Mouse (Mus musculus): ENCODE data around the gene Cckbr. TPM values are rescaled to one million over a fixed set of nuclear protein-coding genes. Genes with fewer than 3 reads are reported as not detected.
A peak's percentile ranks its signal among the peaks of the same experiment; 100 is the strongest.

Cckbr gene
- 1.1 and 1.6 TPM in 2 replicates for polyA plus RNA-seq (2014; fragmentation: Nextera tagmentation; extraction: Ambion mirVana)

DNA sequence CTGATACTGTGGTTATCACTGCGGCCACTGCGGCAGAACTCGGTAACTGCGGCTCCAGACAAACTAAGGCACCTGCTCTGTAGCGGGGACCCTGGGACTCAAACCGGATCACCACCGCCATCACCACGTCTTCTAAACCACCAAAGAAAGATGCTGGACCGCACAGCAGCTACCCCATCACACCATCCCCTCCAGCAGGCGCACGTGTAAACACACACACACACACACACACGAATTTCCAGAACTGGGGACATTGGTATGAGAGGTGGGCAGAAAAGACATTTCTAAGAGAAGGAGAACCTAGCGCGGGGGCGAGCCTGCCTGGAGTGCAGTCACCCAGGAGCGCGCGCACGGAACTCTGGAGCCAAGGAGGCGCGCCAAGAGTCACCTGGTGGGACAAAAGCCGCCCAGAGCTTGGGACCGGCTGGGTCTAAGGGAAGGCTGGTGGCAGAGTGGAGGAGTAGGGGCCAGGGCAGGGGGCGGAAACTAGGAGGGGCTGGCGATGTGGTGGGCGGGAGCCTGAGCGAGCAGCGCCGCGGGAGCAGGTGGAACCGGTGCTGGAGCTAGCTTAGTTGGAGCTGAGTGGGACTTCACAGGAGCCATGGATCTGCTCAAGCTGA lies at the start of gene Cckbr:
Cckbr (plus strand) TSS at position 308 of the 620 bp plus-strand sequence.
- whole genome bisulfite sequencing: under 1% methylated on average over 31 of the region's 31 CpGs
- Histone ChIP-seq H3K9ac (ENCODE audit: low read length) (peak within 1 kb of the TSS; percentile 60), H3K4me1 (ENCODE audit: control insufficient read depth, insufficient read depth, low read length) (peaks cover 4% of the 10 kb centered on the region; the same call in 1 of the 2 replicates), H3K27me3 (replicated peaks; ENCODE audit: control insufficient read depth, insufficient read depth, low read length) (peaks cover 4% of the 10 kb centered on the region; the same call in 1 of the 2 replicates), H3K4me2 (ENCODE audit: low read length) (peak within 1 kb of the TSS; percentile 85), H3K9me3 (replicated peaks; ENCODE audit: control insufficient read depth, low read length) (no peaks in the 10 kb centered on the region), H3K36me3 (ENCODE audit: control insufficient read depth, insufficient read depth, low read length) (no peaks in the 10 kb centered on the region), H3K4me3 (ENCODE audit: low read depth, low read length) (peak within 1 kb of the TSS; percentile 44), H3K27ac (ENCODE audit: low read depth, low read length) (no peak within 1 kb of the TSS)
- DNase-seq (ENCODE audit: low spot score) (peak; percentile 37), ATAC-seq (peak; percentile 85)

DNA sequence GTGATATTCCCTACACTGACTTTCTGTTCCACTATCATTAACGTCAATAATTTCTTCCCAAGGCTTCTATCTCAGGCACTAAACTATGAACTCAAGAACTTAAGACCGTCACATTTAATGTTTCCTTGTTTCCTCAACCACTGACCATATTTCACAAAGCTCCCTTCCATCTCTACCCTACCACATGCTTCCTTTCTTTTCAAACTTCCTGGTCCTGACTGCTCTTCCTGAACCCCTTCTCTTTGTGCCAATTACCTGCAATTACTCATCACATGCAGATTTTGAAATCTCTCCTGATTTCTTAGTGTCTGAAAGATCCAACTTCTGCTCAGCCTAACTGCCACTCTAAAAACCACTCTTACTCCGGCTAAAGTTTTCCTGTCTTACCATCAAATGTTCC lies 45.2 kb upstream of the Cckbr start:
- Histone ChIP-seq H3K9me3 (replicated peaks; ENCODE audit: control insufficient read depth, low read length) (no peaks in the 10 kb centered on the region), H3K4me1 (ENCODE audit: control insufficient read depth, insufficient read depth, low read length) (no peaks in the 10 kb centered on the region), H3K4me3 (ENCODE audit: low read depth, low read length) (no peak overlapping the region), H3K27ac (ENCODE audit: low read depth, low read length) (no peak overlapping the region), H3K9ac (ENCODE audit: low read length) (no peak overlapping the region), H3K36me3 (ENCODE audit: control insufficient read depth, insufficient read depth, low read length) (peaks cover 83% of the 10 kb centered on the region), H3K27me3 (replicated peaks; ENCODE audit: control insufficient read depth, insufficient read depth, low read length) (no peaks in the 10 kb centered on the region), H3K4me2 (ENCODE audit: low read length) (no peak overlapping the region)
- no peak for ATAC-seq
- 92% methylated on average over 3 of the region's 3 CpGs for WGBS
- no peak for DNase-seq (ENCODE audit: low spot score)

GRCm38 (mm10) chr7:105387696-105388095 lies 37.8 kb upstream of the Cckbr start:
- H3K4me2 ChIP-seq (ENCODE audit: low read length): no peak overlapping the region
- no peaks in the 10 kb centered on the region for H3K27me3 ChIP-seq (replicated peaks; ENCODE audit: control insufficient read depth, insufficient read depth, low read length)
- H3K36me3 ChIP-seq (ENCODE audit: control insufficient read depth, insufficient read depth, low read length): peaks cover 73% of the 10 kb centered on the region
- 93% methylated on average over 2 of the region's 2 CpGs for WGBS
- H3K9ac ChIP-seq (ENCODE audit: low read length): no peak overlapping the region
- no peak overlapping the region for H3K27ac ChIP-seq (ENCODE audit: low read depth, low read length)
- no peaks in the 10 kb centered on the region for H3K9me3 ChIP-seq (replicated peaks; ENCODE audit: control insufficient read depth, low read length)
- ATAC-seq: no peak
- no peak overlapping the region for H3K4me3 ChIP-seq (ENCODE audit: low read depth, low read length)
- DNase-seq (ENCODE audit: low spot score): no peak
- H3K4me1 ChIP-seq (ENCODE audit: control insufficient read depth, insufficient read depth, low read length): no peaks in the 10 kb centered on the region

GRCm38 (mm10) chr7:105390236-105390635 lies 35.3 kb upstream of the Cckbr start:
- 98% methylated on average over 2 of the region's 2 CpGs for WGBS

DNA sequence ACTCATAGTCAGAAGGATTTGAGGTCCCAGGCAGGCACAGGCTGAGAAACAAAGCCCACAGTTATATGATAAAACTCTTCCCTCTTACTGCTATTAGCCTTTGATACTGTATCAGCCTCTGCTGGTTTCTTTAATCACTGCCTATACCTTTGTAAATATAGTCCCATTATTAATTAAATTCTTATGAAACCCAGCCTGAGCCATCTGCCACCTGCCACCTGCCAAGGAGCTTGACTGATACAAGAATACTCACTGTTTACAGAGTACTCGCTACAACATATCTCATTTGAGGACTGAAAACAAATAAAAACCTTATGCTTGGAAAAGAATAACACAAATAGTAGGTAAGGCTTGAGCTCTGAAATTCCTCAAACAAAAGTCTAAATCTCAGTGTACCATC lies 30.9 kb upstream of the Cckbr start:
- DNase-seq (ENCODE audit: low spot score): no peak
- no peak overlapping the region for H3K9ac ChIP-seq (ENCODE audit: low read length)
- H3K4me1 ChIP-seq (ENCODE audit: control insufficient read depth, insufficient read depth, low read length): peaks cover 6% of the 10 kb centered on the region; the same call in 1 of the 2 replicates
- no peaks in the 10 kb centered on the region for H3K27me3 ChIP-seq (replicated peaks; ENCODE audit: control insufficient read depth, insufficient read depth, low read length)
- H3K36me3 ChIP-seq (ENCODE audit: control insufficient read depth, insufficient read depth, low read length): peaks cover 6% of the 10 kb centered on the region
- 82% methylated on average over 1 of the region's 1 CpGs for WGBS
- no peaks in the 10 kb centered on the region for H3K9me3 ChIP-seq (replicated peaks; ENCODE audit: control insufficient read depth, low read length)
- no peak overlapping the region for H3K4me2 ChIP-seq (ENCODE audit: low read length)
- H3K4me3 ChIP-seq (ENCODE audit: low read depth, low read length): no peak overlapping the region
- ATAC-seq: no peak
- H3K27ac ChIP-seq (ENCODE audit: low read depth, low read length): no peak overlapping the region

More at GRCm38 (mm10) chr7:105390236-105390635, 35.3 kb upstream of the Cckbr start:
- H3K9me3 ChIP-seq (replicated peaks; ENCODE audit: control insufficient read depth, low read length): no peaks in the 10 kb centered on the region
- ATAC-seq (no peak), DNase-seq (ENCODE audit: low spot score) (no peak)
- H3K4me1 ChIP-seq (ENCODE audit: control insufficient read depth, insufficient read depth, low read length): no peaks in the 10 kb centered on the region
- H3K36me3 ChIP-seq (ENCODE audit: control insufficient read depth, insufficient read depth, low read length): peaks cover 47% of the 10 kb centered on the region
- no peak overlapping the region for H3K27ac ChIP-seq (ENCODE audit: low read depth, low read length)
- H3K4me3 ChIP-seq (ENCODE audit: low read depth, low read length): no peak overlapping the region
- no peak overlapping the region for H3K4me2 ChIP-seq (ENCODE audit: low read length)
- H3K27me3 ChIP-seq (replicated peaks; ENCODE audit: control insufficient read depth, insufficient read depth, low read length): no peaks in the 10 kb centered on the region
- no peak overlapping the region for H3K9ac ChIP-seq (ENCODE audit: low read length)

GRCm38 (mm10) chr7:105395131-105395820 lies 30.3 kb upstream of the Cckbr start:
- H3K27ac ChIP-seq (ENCODE audit: low read depth, low read length): no peak overlapping the region
- no peak overlapping the region for H3K9ac ChIP-seq (ENCODE audit: low read length)
- H3K4me1 ChIP-seq (ENCODE audit: control insufficient read depth, insufficient read depth, low read length): peaks cover 6% of the 10 kb centered on the region; the same call in 1 of the 2 replicates
- ATAC-seq (no peak), DNase-seq (ENCODE audit: low spot score) (no peak)
- H3K27me3 ChIP-seq (replicated peaks; ENCODE audit: control insufficient read depth, insufficient read depth, low read length): no peaks in the 10 kb centered on the region
- no peaks in the 10 kb centered on the region for H3K36me3 ChIP-seq (ENCODE audit: control insufficient read depth, insufficient read depth, low read length)
- no peak overlapping the region for H3K4me3 ChIP-seq (ENCODE audit: low read depth, low read length)
- H3K4me2 ChIP-seq (ENCODE audit: low read length): no peak overlapping the region
- no peaks in the 10 kb centered on the region for H3K9me3 ChIP-seq (replicated peaks; ENCODE audit: control insufficient read depth, low read length)

DNA sequence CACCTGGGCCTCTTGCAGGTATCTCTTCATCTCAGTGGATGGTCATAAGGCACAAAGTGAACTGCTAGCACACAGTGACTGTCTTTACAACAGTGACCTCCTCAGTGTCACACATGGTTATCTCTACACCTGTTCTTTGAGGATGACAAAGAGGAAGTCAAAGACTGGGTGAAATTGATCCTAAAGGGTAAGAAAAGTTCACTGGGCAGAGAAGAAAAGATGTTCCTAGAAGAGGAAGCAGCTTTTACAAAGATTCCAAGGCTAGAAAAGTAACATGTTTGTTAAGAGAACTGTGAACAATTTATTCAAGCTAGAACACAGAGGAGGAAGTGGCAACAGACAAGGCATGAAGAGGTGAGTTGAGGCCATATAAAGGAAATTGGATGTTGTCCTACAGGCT lies 29.4 kb upstream of the Cckbr start:
- no peak overlapping the region for H3K27ac ChIP-seq (ENCODE audit: low read depth, low read length)
- no peaks in the 10 kb centered on the region for H3K36me3 ChIP-seq (ENCODE audit: control insufficient read depth, insufficient read depth, low read length)
- DNase-seq (ENCODE audit: low spot score) (no peak), ATAC-seq (no peak)
- no peak overlapping the region for H3K4me3 ChIP-seq (ENCODE audit: low read depth, low read length)
- H3K9me3 ChIP-seq (replicated peaks; ENCODE audit: control insufficient read depth, low read length): no peaks in the 10 kb centered on the region
- H3K4me2 ChIP-seq (ENCODE audit: low read length): no peak overlapping the region
- H3K9ac ChIP-seq (ENCODE audit: low read length): no peak overlapping the region
- H3K4me1 ChIP-seq (ENCODE audit: control insufficient read depth, insufficient read depth, low read length): peaks cover 6% of the 10 kb centered on the region; the same call in 1 of the 2 replicates
- no peaks in the 10 kb centered on the region for H3K27me3 ChIP-seq (replicated peaks; ENCODE audit: control insufficient read depth, insufficient read depth, low read length)

- DNase-seq (ENCODE audit: low spot score): peak; percentile 12
- Histone ChIP-seq H3K27me3 (replicated peaks; ENCODE audit: control insufficient read depth, insufficient read depth, low read length) (no peaks in the 10 kb centered on the region), H3K4me3 (ENCODE audit: low read depth, low read length) (peak overlapping the region; percentile 81), H3K9me3 (replicated peaks; ENCODE audit: control insufficient read depth, low read length) (no peaks in the 10 kb centered on the region), H3K36me3 (ENCODE audit: control insufficient read depth, insufficient read depth, low read length) (no peaks in the 10 kb centered on the region), H3K9ac (ENCODE audit: low read length) (peak overlapping the region; percentile 84), H3K4me1 (ENCODE audit: control insufficient read depth, insufficient read depth, low read length) (peaks cover 6% of the 10 kb centered on the region; the same call in 1 of the 2 replicates), H3K27ac (ENCODE audit: low read depth, low read length) (0 out of 2 replicates have a peak overlapping the region, but pooled peaks have one; percentile 58), H3K4me2 (ENCODE audit: low read length) (peak overlapping the region; percentile 74)
- WGBS: 2% methylated on average over 25 of the region's 25 CpGs
- ATAC-seq: no peak; the same call in 1 of the 2 replicates
Observed at GRCm38 (mm10) chr7:105399058-105399934, 26.2 kb upstream of the Cckbr start.
